Mouse (Mus musculus): ENCODE measurements around the gene Spata45.
"Not testable (repeated sequence)": the region's sequence is repeated elsewhere in the genome, so short reads cannot be mapped to it uniquely, and the experiment has no call there.

The Spata45 gene

DNA sequence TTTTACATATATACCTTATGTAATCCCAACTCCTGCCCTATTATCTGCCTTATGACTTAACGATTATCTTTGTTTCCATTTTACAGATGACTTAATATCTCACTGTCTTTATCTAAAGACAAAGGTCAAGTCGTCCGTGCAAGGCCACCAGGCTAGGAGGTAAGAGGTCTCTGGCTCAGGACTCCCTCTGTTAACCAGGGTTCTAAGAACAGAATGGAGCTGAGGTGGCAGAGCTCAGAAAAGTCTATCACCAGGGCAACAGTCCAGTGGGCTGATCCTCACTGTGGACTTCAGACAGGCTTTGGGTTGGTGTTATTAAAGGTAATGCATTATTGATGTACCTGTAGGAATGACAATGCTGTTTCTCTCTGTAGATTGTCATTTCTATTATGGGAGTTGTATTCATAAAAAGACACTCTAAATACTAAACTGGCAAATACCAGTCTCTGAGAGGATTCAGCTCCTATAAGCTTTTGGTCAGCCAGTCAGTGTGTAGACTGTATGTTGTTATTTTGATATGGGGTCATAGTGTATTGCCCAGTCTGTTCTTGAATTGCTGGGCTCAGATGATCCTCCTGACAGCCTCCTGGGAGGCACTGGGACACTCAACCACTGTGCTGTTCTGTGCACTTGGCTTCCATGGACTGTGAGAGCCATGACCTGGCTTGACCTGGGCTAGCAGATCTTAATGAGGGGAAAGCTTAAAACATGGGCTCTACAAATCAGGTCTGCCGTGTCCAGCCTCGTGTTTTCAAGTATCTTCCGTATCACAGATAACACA lies at the start of gene Spata45:
TSS of gene Spata45 (plus strand) at position 86 of the 781 bp plus-strand sequence.
- DNase-seq: no peak

DNA sequence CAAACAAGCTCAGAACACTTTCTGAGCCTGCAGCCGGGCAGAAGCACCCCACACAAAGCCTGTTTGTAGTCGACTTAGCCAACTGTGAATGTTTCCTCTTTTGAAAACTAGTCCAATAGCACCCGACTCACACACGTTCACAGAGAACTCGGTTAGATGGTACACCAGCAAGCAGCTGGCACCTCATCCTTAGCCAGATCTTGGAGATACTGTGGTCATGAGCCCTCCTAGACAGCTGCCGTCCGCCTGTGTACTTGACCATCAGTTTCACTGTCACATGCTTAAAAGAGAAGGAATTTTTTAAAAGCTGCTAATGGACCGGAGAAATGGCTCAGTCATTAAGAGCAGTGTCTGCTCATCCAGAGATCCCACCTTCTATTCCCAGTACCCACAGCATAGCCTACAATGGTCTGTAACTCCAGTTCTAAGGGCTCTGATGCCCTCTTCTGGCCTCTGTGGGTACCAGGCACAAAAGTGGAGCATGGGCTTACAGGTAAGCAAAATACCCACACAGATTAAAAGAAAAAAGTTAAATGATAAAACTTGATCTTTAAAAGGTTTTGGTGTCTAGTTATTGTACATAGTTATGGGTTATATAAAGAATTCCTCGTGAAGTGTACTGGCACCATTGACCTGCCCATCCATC lies 46.9 kb upstream of the Spata45 start:
- no peak for DNase-seq

DNA sequence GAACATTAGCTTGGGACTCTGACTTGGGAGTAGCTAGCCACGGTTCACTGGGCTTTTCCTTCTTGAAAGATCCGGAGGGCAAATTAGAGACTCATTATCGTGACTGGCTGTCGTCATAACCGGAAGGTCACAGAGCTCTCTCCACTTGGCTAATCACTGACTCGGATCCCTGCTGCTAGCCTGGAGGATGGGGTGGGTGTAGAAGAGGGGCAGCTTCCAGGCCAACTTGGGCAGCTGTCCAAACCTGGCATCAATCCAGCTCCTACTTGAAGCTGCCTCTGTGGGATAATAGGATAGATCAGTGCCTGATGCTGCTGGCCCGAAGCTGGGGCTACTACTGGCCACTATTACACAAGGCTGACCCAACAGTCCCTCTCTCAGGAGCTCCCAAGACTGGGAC lies 40.9 kb upstream of the Spata45 start:
- no peak for DNase-seq

DNA sequence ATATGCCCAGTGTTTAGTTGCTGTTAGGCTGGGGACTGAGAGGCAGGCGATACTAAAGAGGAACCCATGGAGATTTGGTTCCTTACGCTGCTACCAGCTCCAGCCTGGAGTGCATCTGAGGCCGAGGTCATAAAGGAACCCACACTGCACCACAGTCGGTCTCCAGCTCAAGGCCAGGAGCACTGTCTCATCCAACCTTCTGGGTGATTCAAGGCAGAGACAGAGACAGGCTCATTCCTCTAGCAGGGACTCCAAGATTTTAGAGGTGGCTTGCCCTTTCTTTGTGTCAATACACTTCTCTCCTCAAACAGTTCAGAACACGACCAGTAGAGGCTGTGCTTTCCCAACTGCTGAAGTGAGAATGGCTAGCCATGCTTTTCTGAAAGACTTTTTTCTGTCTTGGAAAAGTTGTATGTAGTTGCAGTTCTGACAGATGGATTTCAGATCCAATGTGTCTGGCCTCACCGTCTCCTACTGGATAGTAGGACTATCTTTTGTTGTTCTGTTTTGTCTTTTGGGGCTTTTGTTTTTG lies 40.0 kb upstream of the Spata45 start:
- DNase-seq: no peak

DNA sequence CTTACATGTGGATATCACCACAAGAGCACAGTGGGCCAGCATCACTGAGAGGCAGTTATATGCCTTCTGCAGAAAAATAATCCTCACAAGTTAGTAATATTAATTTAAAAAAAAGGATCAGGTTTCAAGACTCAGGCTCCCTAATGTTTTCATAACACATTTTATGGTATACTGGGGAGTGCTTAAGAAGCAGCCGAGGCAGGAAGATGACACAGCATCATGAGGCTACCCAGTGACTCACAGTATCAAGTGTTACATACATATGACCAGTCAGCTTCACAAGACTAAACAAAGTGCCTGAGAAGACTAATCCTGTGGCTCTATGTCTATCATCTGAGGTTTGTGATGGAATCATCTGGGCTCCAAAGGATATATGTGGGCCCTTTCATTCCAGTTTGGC lies 38.4 kb upstream of the Spata45 start:
- no peak for DNase-seq

DNA sequence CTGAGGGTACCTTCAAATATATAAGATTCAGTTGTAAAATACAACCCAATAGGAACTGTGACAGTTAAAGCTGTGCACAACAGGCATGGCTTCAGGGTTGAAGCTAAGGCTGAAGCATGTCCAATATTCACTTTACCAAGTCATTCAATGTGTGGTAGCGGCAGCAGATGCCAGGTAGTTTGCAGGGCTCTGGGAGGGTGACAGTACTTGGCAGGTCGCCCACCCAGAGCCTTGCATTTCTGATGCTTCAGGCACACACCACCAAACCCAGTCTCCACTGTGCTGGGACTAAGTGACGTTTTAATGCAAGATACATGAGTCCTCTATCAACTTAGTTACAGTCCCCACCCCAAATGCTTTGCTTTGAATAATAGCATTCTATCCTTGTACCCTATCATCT lies 35.8 kb upstream of the Spata45 start:
- no peak for DNase-seq

DNA sequence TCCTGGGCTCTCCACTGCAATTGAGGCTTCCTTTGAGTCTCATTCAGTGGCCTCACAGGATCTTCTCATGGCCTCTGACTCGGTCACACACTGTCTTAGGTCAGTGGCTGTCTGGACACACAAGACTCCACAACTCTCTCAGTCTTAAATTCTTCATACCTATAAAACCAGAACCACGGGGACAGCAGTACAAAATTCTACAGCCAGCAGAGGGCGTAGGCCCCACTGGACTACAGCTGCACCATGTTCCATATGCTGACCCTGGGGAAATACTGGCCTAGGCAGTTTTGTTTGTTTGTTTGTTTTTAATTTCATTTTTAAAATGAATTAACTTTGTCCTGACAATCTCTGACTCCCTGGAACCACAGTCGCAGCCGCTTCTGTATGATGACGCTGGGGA lies 34.2 kb upstream of the Spata45 start:
- DNase-seq: peak; percentile 56

DNA sequence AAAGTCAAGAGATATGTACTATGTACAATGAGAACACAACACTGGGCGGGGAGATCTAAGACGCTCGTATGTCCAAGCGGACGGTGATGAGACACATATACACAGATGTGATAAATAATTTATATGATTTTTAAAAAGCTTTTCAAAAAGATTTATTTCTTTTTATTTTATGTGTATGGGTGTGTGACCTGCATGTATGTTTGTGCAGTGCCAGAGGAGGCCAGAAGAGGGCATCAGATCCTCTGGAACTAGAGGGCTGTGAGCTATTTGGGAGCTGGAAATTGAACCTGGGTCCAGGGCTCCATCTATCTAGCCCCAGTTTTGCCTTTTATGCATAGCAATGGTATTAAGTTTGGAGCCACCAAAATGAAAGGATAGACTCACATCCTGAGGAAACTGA lies 27.7 kb upstream of the Spata45 start:
- peak; percentile 52 for DNase-seq

DNA sequence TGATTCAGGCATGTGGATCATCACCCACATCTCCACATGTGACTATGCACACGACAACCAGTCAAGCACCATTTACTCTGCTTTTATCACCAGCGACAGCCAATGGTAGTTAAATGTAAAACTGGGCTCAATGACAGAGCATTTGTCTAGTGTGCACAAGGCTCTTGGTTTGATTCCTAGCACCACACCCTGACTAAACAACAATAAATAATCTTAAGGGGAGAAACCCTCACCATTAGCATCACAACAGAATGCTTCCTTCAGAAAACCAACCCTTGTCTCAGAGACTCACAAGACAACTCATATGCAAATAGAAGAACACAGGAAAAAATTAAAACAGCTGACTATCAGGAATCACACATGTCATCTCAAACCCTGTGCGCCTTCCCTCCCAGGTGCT lies 22.2 kb upstream of the Spata45 start:
- DNase-seq: no peak

DNA sequence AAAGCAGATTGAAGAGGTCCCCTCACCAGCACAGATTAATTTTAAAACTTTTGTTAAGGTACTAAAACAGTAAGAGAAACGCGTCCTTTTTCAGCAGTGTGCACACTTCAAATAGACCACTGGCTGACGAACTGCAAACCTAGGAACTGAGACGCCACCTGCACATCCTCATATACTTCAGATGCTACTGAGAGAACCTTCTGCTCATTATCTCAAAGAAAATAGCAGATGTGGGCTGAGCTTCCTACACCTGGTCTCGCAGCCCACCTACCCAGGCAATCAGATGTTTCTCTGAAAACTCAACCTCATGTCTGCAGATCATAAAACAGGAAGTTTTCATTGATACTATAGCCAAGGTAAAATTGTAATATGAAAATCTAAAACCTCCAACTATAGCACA lies 16.6 kb upstream of the Spata45 start:
- DNase-seq: peak; percentile 38

DNA sequence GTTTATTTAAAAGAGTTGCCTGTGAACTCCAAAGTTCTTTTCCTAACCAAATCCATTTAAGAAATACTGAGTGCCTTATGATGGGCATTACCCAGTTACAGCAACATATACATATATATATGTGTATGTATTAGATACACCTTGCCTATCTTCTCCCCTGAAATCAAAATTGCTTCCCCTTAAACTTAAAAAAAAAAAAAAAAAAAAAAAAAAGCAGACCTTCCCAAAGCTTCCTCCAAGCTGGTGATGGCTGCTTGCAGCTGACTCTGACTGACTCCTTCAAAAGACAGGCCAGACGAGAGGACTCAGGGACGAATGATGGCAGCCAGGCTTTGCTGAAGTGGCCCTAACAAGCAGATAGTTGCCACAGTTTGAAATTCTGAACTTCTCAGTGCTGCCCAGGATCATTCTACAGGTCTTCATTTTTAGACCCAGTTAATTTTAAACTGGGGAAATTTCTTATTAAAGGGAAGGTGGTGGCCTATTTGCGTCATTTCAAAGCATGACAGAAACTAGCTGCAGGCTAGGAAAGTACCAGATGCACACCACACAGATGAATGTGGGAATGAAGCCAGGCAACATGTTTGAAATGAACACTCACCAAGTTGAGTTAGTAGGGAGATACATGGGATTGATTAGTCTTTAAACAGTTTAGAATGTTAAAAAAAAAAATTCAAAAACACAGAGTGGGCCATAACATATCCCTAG lies 16.1 kb upstream of the Spata45 start:
- no peak for DNase-seq

DNA sequence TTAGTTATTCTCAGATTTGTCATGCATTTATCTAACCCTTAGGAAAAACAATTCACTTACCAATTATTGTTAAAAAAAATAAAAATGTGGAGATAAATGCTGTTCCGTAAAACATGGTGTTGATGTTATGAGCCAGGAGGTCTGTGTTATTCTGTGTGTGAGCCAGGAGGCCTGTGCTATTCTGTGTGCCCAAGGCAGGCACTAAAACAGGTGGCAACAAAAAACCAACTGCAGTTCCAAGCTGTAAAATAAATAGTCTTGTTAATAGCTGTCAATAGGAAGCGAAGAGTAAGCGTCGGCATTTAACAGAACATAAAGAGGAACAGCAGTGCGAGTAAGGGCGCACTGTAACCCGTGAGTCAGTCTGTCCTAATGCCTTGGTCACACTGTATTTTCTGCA lies 15.4 kb upstream of the Spata45 start:
- no peak for DNase-seq

DNA sequence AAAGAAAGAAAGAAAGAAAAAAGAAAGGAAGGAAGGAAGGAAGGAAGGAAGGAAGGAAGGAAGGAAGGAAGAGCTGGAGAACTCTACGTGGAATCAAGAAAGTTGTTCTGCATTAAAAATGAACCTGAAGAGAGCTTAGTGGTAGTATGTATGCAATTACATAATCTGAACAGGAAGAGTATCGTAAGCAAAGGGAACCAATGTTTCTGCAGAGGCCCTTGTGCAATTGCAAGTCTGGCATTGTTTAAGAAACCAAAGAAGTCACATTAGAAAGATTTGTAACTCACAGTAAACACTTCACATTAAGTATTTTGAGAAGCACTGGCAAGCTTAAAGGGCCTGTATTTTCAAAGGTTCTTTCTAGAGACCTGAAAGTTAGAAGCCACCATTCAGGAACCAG lies 13.3 kb upstream of the Spata45 start:
- DNase-seq: no peak

DNA sequence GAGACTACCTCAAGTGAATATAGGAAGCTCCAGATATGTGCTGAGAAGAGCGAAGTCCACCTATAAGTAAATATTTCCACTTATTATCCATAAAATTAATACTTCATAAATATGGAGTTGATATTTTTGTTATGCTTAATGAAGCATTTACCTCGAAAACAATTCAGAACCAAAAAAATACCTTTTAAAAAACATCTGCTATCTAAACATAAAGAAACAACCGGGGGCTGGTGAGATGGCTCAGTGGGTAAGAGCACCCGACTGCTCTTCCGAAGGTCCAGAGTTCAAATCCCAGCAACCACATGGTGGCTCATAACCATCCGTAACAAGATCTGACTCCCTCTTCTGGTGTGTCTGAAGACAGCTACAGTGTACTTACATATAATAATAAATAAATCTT lies 12.6 kb upstream of the Spata45 start:
- not testable (repeated sequence) for DNase-seq

DNA sequence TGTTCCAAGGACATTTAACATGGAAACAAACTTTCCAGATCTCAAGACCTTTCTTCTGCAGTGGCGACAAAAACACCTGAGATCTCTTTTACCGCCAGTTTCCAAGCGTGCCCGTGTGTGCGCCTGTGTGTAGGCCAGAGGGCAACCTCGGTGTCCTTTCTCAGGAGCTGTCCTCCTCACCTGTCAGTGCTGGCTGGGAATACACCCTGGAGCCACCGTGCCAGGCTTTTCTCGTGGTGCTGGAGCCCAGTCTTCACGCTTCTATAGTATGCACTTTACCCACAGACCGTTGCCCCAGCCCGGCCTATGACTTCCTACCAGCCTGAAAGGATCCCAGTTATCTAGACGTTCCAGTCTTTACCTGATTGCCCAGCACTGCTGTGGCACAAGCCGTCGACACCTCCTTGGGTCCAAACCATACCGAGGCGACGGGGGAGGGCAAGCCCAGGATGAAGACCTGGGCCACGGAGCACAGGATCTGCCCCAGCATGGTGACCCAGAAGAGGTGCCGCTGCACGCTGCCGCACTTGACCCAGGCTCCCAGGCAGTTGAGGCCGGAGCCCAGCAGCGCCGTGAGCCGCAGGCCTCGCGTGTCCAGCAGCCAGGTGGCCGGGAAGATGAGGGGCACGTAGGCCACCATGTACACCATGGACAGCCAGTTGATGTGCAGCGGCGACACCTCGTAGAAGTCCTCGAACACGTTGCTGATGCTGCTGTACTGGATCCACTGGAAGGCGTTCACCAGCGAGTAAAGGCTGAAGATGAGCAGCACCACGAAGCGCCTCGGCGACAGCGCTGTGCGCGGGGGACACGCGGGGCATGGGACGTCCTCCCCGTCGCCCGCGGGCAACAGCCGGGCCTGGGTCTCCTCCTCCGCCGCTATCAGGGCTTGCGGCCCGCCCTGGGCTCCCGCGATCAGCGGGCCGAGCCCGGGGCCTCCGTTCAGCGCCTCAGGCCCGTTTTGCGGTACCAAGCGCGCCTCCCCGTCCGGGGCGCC lies 11.1 kb upstream of the Spata45 start:
- no peak for DNase-seq

DNA sequence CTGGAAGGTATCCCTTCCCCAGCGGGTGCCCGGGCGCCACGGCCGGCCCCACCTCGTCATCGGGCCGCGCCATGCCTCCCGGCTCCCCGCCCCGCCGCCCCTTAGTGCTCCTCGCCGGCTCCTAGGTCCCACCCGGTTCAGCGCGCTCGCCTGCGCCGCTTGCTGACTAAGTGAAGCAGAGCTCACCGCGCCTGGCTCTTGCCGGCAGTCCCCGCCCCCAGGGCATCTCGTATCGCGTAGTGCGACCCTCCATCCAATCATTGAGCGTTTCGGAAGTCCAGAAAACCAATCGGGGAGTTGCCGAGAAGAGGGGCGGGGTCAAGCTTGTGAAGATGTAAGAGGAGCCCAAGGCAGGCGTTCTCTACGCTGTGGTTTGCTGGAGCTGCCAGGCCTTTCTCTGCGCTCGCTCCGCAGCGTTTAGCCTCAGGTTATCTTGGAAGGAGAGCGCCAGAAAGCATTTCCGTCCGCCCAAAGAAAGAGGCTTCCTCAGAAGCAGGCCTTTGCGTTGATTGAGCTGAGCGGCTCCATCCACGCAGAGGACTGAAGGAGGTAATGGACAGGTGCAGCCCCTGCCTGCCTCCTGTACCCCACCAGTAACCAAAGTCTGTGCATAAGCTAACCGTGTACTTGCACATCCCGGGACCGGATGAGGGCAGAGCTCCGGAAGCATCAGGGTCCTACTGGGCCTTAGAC lies 10.3 kb upstream of the Spata45 start, which contains the start of gene Flvcr1:
TSS of gene Flvcr1 (minus strand) at position 138 of the 693 bp plus-strand sequence.
- peak; percentile 99 for DNase-seq

DNA sequence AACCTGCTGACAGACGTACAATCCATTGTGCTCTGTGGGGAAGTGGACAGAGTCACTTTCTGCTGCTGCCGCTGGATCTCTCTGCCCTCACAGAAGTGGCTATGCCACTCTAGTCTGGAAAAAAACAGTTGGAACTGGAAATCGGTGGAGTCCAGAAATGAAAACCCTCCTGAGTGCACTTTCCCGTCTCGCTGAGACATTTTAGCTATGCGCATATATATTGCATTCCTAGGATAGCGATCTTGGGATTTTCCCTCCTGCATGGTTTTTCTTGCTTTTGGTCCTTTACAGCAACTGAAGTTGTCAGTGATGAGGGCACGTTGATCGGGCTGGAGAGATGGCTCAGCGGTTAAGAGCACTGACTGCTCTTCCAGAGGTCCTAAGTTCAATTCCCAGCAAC lies 6.3 kb upstream of the Spata45 start:
- DNase-seq: no peak

DNA sequence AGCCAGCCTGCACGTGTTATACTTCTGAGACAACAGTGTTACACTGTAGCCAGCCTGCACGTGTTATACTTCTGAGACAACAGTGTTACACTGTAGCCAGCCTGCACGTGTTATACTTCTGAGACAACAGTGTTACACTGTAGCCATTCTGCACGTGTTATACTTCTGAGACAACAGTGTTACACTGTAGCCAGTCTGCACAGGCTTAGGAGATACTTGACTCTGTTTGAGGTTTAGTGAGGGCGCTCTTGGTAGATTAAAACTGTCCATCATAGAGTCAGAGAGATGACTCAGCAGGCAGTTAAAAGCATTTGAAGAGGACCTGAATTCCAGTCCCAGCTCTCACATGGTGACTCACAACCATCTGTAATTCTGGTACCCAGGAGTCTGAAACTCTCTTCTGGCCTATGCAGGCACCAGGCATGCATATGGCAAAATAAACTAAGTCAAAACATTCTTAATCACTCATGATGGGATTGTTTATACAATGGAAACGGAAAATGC lies 5.5 kb upstream of the Spata45 start:
- not testable (repeated sequence) for DNase-seq

DNA sequence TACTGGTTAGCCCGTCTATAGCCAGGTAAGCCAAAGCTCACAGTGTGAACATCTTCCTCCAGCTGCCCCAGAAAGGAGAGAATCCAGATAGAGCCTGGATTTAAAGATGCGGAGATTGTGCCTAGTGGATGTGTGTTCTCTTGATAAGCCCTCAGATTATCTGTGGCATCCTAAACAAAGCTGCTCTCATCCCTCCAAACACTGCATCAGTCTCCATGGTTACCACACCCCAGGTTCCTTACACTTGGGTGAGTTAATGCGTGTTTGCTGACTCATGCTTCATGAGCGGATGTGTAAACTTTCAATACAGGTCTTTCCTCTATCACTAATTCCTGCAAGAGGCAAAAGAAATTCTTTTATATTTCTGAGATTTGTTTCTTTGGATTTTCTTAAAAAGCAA lies 790 bp upstream of the Spata45 start:
- DNase-seq: no peak

DNA sequence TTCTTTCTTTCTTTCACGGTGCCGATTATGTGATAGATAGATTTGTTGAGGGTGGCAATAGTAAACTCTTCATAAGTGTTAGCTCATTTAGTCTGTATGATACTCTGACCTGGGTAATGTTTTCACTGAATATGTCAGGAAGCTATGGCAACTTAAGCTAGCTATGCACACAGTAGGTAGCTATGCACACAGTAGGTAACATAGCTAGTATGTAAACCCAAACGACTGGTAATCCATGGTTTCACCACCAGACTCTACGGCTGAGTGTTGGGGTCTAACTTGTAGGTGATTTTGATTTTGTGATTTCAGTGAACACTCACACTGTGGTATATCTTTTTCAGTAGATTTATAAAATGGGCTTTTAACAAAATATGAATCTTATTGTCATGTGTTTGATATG lies 1.6 kb downstream of the Spata45 start:
- DNase-seq: no peak

DNA sequence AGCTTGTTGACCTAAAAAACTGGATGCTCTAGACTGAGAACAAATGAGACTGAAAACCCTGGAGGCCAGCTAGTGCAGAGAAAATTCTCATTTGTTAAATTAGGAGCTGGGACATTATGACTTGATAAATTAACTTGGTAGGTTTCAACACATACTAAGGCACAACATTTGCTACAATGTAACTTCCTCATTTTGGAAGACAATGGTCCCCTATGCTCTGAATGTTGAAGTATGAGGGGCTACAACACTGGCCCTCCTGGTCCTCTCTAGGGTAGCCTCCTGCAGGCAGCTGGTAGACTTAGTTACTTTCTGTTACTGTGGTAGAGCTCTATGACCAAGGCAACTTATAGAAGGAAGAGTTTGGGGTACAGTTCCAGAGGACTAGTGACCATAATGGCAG lies 4.9 kb downstream of the Spata45 start:
- DNase-seq: no peak

DNA sequence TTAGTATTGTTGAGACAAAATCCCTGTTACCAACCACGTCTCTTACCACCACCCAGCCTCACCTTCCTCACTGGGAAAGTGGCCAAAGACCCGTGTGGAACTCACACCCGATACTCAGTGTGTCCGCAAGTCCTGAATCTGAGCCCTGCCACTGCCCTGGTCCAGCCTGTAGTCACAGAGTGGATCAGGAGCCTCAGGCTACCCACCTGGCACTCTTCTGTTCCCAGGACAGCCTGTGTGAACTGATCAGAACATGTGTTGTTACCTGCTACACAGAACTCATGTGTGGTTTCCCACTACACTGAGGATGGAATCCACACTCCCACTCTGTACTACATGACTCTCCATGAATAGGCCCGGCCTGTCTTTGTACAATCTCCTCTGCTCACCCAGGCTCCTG lies 5.7 kb downstream of the Spata45 start:
- no peak for DNase-seq
